Mouse (Mus musculus): Measurements from ENCODE around the gene Camk1d.

Camk1d gene

DNA sequence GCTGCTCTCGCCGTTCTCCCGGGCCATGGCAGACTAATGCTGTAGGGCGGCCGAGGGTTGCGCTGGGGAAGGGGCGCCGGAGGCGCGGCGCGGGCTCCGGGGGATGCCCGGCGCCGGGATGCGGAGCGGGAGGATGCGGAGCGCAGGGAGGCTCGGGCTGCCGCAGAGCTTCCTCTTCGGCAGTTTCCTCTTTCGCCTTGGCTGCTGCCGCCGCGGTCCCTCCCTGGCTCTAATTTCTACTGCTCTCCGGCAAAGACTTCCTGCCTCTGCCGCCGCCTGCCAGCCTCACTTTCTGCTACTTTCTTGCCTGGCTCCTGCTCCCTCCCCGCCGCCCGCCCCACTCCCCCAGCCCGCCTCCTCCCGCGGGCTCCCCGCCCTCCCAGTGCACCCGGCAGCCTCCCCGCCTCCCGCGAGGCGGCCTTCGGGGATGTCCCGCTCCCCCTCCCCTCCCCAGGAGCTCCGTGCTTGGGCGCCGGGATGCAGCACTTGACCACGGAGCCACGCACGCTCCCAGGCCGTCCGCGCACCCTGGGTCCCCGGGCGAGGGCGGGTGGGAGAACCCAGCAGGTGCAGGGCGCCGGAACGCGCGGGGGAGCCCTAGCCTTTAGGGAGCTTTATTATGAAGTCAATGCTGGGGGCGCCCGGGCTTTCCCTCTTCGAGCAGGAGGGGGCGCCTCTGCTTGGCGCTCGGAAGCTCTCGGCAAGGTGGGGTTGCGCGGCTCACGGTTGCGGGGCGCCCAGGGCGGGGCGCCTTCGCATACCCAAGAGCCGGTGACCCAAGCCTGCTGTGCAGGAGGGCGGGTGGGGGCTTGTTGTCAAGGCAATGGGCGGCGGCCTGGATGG lies at the start of gene Camk1d:
Camk1d (minus strand) TSS at position 305 of the 843 bp plus-strand sequence.
- DNase-seq = peak; percentile 77 to 88

DNA sequence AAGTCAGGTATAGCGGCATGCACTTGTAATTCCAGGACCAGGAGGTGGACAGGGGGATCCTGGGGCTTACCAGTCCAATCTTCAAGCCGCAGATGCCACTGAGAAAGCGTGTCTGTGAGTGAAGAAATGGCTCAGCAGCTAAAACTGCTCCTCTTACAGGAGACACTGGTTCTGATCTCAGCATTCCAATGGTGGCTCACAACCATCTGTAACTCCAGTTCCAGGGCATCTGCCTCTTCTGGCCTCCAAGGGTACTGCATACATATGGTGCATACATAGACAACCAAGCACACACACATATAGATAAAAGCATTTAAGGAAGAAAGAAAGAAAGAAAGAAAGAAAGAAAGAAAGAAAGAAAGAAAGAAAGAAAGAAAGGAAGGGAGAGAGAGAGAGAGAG lies 47.7 kb upstream of the Camk1d start:
- no peak for DNase-seq

DNA sequence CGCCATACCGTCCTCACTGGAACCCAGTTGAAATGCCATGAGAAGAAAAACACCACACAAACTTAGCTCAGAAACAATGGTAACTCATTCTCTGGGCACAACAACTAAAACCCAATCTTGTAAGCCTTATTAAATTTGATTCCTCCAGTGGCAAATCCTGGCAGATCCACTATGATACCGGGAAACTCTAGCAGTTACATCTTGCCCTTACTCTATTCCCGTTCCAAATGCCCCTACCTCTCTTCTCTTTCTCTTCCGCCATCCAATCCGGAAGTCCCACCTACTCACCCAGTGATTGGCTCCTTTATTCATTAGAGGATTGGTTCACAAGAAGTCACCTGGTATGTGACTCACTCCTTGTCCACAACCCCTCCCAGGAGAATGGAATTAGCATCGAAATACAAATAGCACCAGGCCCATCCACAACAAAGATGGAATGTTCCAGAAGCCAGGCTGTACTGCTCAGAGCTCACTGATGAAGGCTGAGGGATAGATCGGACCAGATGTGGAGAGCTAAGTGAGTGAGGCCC lies 46.2 kb upstream of the Camk1d start:
- no peak for DNase-seq

DNA sequence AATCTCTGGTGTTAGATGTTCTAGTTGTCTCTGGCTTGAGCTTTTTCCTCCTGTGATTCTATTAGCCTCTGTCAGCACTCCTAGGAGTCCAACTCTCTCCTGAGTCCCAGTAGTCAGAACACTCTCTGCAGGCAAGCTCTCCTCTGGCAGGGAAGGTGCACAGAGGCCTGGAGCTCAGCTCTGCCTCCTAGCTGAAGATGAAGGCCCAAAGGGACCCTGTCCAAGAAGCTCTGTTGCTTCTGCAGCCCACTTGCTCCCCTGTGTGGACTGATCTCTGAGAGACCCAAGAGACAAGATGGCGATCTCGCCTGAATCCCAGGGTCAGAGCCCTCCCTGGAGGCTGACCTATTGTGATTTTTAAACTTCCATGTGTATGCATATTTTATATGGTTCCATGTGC lies 44.3 kb upstream of the Camk1d start:
- DNase-seq = no peak

DNA sequence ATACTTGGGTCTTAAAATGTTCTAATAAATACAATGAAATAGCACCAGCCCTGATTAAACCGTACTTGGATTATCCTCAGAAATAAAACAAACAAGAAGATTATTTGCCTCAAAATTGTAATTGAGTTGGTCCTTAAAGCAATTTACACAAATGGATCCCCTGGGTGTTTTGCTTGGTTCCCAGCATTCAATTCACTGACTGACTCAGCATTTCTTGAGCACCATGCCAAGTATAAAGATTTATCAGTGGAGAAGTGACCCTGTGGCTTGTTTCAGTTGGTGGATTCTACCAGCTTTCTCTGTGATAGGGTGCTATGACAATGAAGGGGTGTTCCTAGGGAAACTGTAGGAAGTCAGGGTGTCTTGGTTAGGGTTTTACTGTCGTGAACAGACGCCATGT lies 36.6 kb upstream of the Camk1d start:
- no peak for DNase-seq

DNA sequence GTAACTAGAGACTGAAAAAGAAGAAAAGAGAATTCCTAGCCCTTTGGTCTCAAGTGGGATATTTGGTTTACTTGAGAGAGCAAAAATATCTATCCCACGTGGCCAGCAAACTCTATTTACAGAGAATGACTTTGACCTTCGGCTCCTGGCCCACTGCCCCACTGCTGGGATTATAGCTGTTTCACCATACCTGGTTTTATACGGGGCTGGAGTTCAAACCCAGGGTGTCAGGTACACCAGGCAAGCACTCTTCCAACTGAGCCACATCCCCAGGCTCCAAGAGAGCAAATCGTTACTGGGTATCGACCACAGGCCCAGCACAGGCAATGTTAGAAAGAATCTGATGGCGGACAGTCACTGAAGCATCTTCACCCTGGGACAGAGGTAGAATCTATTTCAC lies 34.9 kb upstream of the Camk1d start:
- no peak for DNase-seq

DNA sequence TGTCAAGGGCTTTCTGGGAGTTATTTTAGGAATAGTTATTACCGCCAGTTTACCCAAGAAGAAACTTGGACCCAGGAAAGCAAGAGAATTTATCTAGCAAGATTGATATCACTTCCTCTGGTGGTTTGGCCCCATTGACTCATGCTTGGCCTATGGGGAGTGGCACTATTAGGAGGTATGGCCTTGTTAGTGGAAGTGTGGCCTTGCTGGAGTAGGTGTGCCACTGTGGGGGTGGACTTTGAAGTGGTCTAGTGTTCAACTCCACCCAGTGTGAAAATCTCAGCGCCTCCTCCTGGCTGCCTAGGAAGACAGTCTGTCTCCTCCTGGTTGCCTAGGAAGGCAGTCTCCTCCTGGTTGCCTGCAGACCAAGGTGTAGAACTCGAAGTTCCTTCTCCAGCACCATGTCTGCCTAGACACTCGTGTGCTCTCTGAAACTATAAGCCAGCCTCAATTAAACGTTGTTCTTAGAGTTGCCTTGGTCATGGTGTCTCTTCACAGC lies 33.3 kb upstream of the Camk1d start:
- no peak for DNase-seq

DNA sequence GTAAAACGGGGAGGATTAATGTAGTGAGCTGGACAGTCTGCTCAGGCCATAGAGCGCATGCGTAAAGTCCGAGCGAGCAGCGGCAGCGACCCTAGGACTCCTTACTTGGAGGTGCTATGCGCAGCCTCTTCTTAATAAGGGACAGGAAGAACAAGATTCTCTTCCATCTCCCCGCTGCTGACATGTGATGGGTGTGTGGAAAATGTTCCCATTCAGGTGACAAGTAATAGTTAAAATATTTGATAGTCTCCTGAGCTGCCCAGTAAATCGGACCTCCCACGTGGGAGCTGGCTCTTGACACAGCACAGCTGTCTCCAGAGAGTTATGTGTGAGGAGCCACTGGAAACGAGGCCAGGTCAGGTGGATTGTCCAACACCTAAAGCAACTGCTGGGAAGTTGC lies 32.2 kb upstream of the Camk1d start:
- DNase-seq = no peak

DNA sequence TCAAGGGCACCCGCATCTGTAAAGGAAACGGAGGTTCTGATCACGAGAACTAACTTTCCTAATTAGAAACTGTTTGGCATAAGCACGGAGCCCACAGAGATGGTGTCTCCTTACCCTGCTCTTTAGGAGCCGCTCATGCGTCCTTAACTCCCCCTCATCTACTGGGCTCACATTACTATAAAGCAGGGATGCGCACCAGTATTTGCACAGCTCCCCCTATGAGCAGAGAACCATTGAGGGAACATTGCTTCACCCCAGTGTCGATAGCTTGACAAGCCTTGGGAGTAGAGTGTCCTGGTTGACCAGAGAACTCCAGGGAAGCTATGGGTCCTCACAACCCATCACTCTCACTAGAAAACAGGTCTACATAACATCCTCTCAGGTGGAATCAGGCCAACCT lies 29.6 kb upstream of the Camk1d start:
- no peak for DNase-seq

DNA sequence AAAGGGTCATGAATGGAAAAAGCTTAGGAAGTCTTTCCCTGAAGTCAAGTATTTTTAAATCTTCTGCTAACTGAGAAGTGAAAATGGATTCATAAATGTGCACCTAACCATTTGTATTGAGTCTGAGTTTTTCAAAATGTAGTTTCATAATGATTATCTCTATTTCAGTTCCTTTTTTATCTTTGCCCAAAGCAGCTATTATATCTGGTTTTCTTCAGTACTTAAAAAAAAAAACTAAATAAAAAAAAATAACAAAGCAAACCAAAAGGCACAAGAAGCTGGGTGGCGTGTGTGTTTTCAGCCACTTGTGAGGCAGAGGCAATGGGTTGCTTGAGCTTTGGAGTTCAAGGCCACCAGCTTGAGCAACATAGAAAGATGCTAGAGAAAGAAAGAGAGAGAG lies 26.6 kb upstream of the Camk1d start:
- DNase-seq = no peak

DNA sequence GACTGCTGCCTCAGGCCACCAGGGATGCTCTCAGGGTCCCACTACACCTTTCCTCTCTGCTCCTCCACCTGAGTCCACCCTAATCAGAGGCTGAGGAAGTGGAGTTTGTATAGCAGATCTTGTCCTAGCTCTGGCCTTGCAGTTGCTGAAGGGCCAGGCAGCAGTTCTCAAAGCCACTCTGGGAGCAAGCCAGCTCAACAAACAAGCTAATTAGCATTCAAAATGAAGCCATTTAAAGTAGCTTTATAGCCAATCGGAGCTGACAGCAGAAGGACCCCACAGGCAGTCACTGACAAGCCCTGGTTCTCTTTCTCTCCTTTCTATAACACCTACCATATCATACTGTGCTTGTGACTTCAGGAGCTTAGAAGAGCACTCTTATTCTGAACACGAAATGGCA lies 21.6 kb upstream of the Camk1d start:
- DNase-seq = no peak

DNA sequence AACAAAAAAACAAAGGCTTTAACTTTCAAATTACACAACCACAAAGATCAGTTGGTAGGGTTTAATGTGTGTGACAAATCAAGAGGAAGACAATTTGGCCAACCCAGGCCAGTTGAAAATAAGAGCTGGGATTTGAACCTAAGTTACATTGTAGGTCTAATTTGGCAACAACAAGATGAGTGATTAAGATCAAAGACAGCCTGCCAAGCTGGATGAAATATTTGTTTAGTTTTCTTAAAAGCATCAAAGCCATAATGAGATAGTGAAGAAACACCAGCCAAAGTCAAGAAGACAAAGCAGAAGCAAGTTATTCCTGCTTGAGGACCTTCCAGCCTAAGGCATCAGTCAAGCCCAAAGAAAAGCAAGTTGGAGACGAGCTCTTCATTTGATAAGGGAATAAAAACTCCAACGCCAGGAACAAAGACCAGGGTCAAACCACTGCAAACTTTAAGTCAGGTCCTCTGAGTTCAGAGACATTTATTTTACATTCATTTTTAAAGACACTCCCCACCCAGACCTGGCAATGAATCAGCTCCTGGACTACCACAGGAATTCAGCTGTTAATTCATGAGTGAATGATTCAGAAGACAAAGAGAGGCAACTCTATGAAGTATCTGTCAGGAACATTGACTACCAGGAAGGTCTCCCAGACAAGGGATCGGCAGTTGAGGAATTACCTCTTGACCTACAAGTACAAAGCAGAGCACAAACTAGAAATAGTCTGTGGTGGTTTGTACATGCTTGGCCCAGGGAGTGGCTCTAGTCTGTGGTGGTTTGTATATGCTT lies 19.2 kb upstream of the Camk1d start:
- DNase-seq = no peak

DNA sequence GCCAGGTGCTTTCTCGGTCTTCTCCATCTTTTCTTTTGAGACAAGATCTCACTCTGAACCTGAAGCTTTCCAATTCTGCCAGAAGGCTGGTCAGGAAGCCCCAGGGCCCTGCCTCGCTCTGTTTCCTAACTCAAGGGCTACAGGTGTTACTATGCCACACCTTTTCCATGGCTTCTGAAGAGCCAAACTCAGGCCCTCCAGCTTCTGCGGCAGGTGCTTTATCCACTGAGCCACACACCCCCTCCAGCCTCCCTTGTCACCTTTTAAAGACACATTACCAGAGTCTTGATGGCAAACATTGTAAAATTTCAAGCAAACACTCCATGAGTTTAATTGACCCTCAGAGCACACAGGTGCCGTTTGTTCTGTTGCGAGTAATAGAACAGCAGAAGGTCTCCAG lies 17.7 kb upstream of the Camk1d start:
- DNase-seq = no peak

DNA sequence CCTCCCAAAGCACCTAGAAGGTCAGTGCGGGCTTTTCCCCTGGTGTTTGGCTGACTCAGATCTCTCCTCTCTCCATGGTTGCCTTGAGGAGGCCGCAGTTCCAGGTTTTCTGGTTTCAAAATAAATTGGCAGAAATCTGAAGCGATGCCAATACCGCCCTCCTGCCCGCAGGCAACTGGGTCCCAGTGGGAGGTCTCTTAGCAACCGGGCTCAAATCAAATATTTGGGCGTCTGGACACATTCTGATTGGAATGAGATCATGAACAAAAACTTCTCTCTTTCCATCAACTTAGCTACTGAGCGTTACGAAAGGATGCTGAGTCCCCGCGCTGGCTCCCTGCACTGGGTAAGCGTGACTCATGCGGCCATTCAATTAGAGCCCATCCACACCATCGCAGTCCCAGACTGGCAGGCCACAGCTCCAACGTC lies 16.1 kb upstream of the Camk1d start:
- peak in 1 of 2 experiments; percentile 30 for DNase-seq

DNA sequence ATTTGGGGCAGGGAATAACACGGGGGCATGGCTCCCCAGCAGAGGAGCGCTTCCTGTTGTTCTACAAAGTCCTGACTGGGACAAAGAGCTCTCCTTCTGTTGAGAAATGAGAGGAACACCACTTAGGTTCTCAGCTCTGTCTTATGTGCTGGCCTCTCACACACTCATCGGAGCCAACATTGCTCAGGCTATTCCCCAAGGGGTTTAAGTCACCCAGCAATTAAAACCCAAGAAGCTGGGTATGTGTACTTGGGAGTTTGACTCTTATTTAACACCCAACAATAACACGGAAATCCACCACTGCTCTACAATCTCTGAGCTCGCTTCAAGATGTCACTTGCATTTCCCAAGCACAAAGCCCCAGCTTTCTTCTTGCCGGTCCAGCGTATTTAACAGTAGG lies 15.6 kb upstream of the Camk1d start:
- DNase-seq = no peak

DNA sequence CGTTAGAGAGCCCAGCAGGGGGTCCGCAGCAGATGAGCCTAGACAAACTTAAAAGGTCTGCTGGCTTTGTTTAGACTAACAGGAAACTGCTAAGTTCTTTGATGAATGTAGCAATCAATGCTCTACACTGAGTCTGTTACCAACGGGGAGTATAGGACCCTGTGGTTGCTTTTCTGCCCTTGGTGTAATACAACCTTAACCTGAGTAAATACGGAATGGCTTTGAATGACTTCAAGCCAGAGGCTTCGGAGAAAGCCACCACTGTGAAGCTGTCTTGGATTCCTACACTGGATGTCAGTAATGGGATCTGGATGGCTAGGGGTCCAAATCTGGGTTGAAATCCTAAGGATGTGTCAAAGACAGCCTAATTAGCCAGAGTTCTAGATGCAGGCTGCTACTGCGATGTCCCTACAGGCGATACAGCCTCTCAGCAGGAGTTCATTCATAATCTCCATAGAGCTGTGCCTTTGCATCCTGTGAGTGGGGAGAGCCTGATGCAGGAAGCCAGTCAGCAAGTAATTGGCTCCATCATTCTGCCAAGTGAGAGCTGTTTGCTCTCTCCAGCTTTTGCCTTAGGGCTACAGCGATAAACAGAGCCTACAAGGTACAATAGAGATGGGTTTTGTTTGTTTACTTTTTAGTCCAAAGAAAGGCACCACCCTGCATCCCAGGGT lies 10.8 kb upstream of the Camk1d start:
- DNase-seq = no peak

DNA sequence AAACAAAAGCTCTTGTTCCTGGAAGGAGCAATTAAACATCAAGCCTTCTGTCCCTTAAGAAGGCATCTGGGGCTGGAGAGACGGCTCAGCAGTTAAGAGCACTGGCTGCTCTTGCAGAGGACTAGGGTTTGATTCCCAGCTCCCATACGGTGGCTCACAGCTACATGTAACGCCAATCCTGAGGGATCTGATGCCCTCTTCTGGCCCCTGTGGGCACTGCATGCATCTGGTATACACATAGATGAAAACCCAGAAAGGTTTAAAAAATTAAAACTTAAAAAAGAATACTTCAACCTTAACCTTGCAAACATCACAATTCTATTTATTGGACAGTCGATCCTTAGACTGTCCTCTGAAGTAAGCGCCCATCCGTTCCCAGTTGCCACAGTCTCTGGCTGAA lies 3.4 kb upstream of the Camk1d start:
- no peak for DNase-seq

DNA sequence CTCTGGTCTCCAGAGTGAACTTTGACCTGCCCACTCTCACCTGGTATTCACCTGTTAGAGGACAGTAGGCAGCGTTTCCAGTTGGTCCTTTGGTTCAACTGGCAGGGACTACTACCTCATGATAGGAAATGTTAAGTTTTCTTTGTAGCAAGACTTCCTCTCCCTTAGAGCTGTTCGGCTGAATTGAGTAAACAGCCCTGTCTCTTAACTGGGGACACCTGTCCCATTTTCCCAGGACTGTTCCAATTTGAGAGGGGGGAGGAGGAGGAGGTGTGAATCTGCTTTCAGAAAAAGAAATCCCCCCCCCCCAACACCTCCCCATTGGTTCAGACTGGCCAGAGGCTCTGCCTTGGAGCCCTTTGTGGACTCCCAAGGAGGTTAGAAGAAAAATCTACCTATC lies 1.2 kb upstream of the Camk1d start:
- DNase-seq = peak in 1 of 2 experiments; percentile 56

DNA sequence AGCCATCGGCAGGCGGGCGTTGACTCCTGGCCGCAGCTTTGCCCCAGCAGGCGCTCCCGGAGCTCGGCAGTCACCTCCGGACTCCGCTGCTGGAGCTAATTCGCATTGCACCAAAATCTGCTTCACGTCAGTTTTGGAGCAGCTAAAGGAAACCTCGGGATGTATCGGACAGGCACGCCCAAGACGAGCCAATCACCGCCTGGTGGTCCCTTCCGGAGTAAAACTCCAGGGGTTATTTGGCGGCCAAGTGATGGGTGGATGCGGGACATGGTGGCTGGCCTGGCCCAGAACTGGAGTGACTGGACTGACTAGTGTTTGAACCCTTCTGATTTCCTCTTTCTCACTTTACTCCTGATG lies 717 bp upstream of the Camk1d start:
- no peak for DNase-seq

DNA sequence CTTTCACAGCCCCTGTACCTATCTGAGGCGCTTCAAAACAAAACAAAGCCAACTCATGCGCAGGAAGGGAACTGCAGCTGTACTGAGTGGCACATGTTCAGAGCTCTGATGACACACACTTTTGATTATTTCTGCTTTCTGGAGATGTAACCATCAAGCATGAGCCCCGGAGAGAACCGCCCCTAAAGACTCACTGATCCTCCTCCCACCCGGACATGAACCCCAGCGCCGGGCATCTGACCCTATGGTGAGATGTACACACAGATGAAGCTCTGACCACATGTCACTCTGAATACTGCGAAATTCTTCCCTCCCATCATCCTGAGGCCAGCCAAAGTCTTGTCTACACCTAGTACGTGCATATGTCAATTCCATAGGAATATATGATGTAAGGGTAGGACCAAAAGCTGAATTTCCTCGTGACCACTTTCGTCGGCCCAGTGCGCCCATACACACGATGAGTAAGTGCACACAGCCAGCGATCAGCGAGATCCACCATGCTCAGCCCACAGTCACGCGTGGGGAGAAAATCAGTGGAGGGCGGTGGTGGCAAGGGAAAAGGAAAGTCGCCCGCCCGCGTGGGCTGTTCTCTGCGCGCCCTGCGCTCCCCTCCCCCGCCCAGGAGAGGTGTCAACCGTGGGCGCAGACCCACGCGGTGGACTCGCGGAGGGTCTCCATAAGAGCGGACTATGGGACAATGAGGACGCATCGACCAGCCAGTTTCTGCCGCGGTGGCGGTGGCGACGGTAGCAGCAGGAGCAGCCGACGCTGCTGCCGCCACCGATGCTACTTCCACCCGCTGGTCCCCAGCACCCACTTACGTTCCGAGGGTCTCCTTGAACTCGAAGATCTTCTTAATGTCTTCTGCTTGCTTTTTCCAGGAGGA lies 747 bp downstream of the Camk1d start:
- peak; percentile 48 to 63 for DNase-seq

DNA sequence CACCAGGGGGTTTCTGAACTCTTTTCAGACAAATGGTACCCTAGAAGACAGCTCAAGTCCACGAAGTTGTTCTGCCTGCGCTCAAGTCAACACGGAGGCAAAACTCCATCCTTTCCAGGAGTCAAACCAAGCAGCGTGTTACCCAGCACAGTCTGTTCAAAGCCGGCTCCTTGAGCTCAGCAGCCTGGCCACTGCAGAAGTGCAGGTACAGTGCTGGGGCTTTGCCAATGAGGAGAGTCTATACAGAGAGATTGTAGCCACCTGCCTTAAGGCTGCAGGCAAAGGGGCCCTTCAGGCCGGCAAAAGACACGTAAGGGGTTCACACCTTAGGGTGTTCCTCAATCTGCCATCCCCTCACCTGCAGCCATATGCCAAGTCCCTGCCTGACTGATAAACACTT lies 2.1 kb downstream of the Camk1d start:
- peak; percentile 33 to 44 for DNase-seq

DNA sequence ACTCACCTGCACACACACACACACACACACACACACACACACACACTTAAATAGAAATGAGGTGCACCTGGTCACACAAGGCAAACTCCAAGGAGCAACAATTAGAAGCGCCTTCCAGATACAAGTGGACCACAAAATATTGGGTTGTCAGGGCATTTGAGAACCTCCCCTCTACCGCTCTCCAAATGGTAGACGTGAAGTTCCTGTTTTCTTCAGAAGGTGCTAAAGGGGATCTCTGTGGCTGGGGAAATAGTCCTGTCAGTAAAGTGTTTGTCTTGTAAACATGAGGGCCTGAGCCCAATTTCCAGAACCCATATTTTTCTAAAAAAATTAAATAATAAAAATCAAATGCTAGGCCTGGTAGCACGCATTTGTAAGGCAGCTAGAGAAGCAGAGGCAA lies 4.4 kb downstream of the Camk1d start:
- DNase-seq = no peak

Measured in cerebellum, adult 18-20 months (tissue).